Mouse (Mus musculus) MEL (cell line): ENCODE results near the gene Man2c1.

Experiments
- CHD1 ChIP-seq: IDR thresholded peaks from 2 replicates; pipeline ENCODE4 v1.6.1; 2012; ENCODE audit warnings: low read depth, mild to moderate bottlenecking, inconsistent platforms, low read length, improper control_type of control experiment
- CTCF ChIP-seq, 3 experiments: IDR thresholded peaks in 2 of 3; conservative IDR thresholded peaks in 1 of 3; 2 replicates each; pipeline ENCODE4 v1.5.1; 2011 to 2012; ENCODE audit warnings: low read length in 3 of 3, low read depth in 2 of 3, mild to moderate bottlenecking in 2 of 3, improper control_type of control experiment in 1 of 3, inconsistent platforms in 1 of 3, mixed read lengths in 1 of 3, moderate library complexity in 1 of 3; ENCODE audit not compliant: control insufficient read depth in 1 of 3, insufficient read depth in 1 of 3, poor library complexity in 1 of 3, severe bottlenecking in 1 of 3
- POLR2A ChIP-seq, 2 experiments: IDR thresholded peaks; 2 replicates each; pipeline ENCODE4 v1.6.1; 2011 to 2012; ENCODE audit warnings: low read length in 2 of 2, mild to moderate bottlenecking in 2 of 2, control low read depth in 1 of 2, improper control_type of control experiment in 1 of 2, low read depth in 1 of 2, moderate library complexity in 1 of 2; ENCODE audit not compliant: control insufficient read depth in 1 of 2, insufficient read depth in 1 of 2, poor library complexity in 1 of 2
- RCOR1 ChIP-seq: IDR thresholded peaks from 2 replicates; pipeline ENCODE4 v1.6.1; 2012; ENCODE audit warnings: low read depth, mild to moderate bottlenecking, inconsistent platforms, low read length, improper control_type of control experiment
- USF1 ChIP-seq: IDR thresholded peaks from 2 replicates; pipeline ENCODE4 v1.6.1; 2014; ENCODE audit warnings: low read depth, mild to moderate bottlenecking, inconsistent platforms, low read length, improper control_type of control experiment, moderate library complexity
- ZKSCAN1 ChIP-seq: IDR thresholded peaks from 2 replicates; pipeline ENCODE4 v1.6.1; 2012; ENCODE audit warnings: low read depth, mild to moderate bottlenecking, inconsistent platforms, low read length, improper control_type of control experiment, moderate library complexity

- TF ChIP-seq POLR2A (IDR thresholded peaks at IDR 0.05; ENCODE audit: control insufficient read depth in 1 of 2, insufficient read depth in 1 of 2, low read depth in 1 of 2, low read length in 2 of 2, poor library complexity in 1 of 2) (peak; percentile 49 to 87; a peak in 3 of 4 replicates), ZKSCAN1 (peak; percentile 45; the same call in 1 of the 2 replicates), CHD1 (no peak; the same call in 1 of the 2 replicates), USF1 (peak; percentile 86), RCOR1 (peak; percentile 17; the same call in 1 of the 2 replicates), CTCF (IDR thresholded peaks at IDR 0.05 in 2 of 3, conservative IDR thresholded peaks at IDR 0.05 in 1 of 3; ENCODE audit: control insufficient read depth in 1 of 3, insufficient read depth in 1 of 3, low read depth in 2 of 3, low read length in 3 of 3, poor library complexity in 1 of 3, severe bottlenecking in 1 of 3) (peak; percentile 66 to 87 (median 80))
Measured at GRCm38 (mm10) chr9:57130577-57131433, at the start of gene Man2c1.
